Mouse (Mus musculus) urinary bladder, postnatal 10 days (tissue): Measurements from ENCODE around the gene Hlcs.

ENCODE experiments used
- DNase-seq: peaks from one replicate; pipeline ENCODE4 v3.0.0; 2022; ENCODE audit warnings: low spot score

Gene Hlcs

GRCm38 (mm10) chr16:94094251-94095108 is 218.9 kb downstream of the Hlcs start:
- no peak for DNase-seq

GRCm38 (mm10) chr16:94093151-94093863 is 220.1 kb downstream of the Hlcs start:
- no peak for DNase-seq

DNA sequence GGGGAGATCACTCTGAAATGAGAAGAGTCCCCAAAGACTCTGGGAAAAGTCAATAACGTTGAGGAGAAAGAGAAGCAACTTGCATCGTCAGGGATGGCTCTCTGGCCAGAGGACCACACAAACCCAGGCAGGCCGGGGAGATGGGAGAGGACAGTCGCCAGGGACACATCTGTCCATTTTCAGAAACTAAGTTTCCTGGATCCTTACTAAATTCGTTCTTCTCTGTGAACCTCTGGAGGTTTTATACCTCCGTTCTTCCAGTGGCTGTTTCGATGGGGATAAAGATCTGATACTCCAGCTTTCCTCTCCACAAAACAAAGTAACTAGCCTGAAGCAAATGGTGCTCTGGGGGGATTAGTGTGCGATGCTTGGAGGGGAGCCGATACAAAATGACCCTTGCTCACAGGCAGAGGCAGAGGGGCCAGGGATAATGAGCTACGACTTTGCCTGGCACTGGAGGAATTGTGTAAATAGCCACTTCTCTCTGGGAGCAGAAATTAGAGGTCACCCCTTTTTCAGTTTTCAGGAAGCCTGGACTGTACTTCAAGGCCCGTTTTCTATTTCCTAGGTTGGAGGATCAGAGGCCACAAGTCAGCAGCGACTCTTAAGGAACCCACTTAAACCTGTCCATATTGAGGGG is 220.7 kb downstream of the Hlcs start:
- no peak for DNase-seq

DNA sequence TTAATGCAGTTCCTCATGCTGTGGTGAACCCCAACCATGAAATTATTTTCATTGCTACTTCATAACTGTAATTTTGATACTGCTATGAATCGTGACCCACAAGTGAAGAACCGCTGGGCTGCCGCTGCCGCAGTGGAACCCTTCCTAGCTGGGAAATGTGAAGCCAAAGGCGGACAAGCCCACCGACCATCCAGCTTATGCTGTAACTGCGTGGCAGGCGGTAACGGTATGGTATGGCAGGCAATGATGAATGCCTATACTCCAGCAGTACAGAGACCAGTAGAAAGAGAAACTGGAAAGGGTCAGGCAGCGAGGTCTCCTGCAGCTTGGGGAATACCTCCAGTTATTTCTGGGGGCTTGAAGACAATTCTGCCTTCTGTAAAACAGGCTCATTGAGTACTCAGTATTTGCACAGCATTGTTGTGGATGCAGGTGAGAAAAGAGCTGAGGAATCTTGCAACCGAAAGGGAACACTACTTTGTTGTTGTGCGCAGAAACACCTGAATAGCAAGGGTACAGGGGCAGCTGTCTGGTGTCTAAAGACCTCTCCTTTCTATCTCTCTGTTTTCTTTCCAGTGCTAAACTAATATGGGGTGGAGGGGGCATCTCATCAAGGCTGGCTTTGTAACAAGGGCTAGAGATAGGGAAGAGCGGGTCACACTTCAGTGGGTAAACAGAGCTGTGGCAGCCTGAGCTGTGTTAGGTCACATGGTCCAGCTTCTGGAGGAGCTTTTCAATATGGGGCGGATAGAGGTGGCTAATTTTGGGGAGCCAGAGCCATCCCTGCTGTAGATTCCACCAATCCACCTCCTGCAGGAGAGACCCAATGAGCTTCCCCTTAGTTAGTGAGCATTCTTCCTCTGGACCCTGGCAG is 224.3 kb downstream of the Hlcs start:
- DNase-seq, result no peak

GRCm38 (mm10) chr16:94088226-94088748 is 225.1 kb downstream of the Hlcs start:
- no peak for DNase-seq

GRCm38 (mm10) chr16:94087570-94088225 is 225.7 kb downstream of the Hlcs start:
- DNase-seq, result no peak

DNA sequence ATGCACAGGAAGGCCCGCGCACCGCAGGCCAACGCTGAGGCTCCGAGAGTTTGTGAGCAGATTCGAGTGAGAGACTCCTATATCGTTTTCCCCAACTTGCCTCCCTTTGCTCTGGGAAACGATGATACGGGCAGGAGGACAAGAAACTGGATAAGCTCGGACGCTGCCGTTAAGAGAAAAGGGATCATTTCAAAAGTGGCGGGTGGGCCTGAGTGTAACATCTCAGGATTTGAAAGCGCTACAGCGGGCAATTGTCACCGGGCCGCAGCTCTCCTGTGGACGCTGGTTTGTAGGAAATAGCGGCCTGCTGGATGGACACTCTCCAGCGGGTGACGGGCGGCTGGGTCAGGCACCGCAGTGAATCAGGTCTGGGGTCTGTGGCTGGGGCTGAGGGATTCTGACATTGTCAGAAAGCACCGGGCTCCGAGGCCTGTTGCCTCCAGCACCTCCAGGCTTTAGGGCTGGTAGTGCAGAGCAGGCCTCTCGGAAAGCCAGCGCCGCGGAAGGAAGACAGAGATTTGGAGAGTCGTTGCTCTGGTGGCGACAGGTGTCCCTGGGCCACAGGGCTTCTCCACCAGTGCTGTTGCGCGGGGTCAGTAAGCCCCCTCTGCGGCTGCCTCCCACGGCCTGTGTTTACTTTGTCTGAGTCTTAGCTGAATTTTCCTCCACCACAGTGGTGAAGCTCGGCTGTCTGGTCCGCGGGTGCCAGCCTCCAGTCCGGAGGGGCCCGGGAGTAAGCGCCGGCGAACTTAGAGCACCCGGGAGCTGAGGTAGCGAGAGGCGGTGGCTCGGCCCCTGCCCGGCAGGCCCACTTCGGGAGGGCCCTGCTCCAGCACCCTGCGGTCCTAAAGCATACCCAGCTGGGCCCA is 226.4 kb downstream of the Hlcs start:
- DNase-seq, result no peak

- no peak for DNase-seq
These were observed 227.6 kb downstream of the Hlcs start for GRCm38 (mm10) chr16:94085603-94086285.

DNA sequence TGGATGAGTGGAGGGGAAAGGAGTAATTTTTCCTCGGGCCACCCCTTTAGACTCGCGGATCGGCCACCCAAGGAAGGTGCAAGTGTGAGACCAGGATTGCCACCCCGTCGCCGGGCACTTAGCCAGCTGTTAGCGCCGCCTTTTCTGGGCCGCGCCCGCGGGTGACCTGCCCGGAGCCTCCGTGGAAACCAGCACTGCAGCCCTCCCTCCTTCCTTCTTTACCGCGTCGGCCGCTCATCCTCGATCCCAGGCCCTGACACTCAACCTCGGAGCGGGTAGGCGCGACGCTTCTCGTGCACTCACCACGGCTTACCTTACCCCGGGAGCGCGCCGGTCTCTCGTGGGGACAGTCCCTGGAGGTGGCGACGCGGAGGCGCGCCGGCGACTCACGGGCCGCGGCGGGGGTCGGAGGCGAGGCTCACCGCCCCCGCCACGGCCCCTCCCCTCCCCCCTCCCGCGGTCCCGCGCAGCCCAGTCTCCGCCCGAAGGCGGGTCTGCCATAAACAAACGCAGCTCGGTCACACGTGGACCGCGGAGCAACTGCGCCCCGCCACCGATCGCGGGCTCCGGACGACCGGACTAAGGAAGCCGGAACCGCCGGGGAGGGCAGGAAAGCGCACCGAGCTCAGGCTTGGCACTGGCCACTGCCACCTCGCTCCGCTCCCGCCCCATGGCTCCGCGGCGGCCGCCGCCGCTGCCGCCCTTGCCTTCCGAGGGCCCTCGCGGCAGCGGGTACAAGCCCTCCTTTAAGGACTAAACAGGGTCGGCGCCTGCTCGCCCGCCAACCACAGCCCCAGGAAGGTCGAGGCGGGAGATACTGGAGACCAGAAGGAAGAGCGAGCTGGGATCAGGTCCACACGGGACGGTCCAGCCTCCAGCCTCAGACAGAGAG is 228.4 kb downstream of the Hlcs start, which contains the start of gene Sim2:
Gene Sim2 (plus strand): TSS at position 221 of the 892 bp plus-strand sequence.
- DNase-seq, result no peak

DNA sequence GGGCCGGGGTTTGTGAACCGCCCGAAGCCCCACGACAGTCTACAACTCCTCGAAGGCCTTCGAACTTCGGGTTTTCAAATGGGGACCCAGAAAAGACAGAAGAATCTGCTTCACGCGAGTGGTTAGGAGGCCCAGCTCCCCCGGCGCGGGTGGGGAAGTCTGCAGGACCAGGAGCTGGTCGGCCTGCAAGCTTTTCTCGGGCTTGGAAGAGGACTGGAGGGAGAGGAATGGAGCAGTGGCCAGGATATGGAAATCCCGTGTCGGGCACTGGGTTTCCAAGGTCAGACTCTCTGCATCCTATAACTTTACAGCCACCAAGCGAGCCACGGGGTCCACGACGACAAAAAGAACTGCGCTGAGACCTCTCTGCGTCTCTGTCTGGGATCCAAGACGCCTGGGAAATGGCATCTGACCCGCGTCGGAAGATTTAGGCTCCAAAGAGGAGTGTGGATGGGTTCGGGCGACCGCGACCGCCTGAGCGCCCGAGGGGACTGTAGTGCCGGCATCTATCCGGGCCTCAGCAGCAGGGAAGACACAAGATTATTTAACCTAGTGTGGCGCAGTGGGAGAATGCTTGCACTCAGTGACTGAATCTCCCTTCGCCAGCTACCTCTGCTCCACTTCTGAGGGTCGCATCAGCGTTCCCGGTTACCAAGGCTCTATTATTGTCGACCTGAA is 229.4 kb downstream of the Hlcs start:
- DNase-seq, result no peak

DNA sequence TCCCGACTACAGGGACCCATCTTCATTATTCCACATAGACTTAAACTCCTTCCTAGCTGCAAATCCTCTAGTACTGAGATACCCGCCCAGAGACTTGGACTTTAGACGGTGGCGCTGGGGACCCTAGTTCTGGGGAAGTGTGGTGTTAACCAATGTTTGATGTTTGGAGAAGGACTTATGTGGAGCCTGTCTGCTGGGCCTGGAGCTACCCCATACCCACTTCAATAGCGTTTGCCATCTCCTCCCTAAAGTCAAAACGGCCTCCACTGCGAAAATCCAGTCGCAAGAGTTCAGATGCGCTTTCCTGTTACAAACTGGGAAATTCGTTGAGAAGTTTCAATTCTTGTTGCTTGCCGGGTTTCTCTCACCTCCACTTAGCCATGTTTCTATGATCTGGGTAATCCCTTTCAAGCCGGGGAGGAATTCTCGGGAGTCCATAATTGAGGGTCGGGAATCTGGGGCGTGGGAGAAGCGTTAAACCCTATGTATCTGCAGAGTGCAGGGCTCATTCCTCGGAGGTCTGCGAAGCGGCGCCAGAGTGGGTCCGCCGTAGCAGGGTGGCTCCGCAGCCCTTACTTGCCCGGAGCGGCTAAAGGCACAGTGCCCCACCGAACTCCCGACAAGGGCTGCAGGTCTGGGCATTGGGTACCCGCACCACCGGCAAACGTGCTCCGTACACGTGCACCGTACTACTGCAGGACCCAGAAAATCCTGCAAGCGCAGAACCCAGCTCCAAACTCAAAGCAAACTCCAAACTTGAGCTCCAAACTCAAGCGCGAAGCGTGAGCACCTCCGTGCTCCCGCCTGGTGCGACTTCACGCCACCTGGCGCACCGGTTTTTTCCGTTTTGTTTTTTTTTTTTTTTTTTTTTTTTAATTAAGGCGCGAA is 230.2 kb downstream of the Hlcs start:
- DNase-seq, result no peak

- no peak for DNase-seq
These were observed 231.2 kb downstream of the Hlcs start for GRCm38 (mm10) chr16:94081996-94082708.

DNA sequence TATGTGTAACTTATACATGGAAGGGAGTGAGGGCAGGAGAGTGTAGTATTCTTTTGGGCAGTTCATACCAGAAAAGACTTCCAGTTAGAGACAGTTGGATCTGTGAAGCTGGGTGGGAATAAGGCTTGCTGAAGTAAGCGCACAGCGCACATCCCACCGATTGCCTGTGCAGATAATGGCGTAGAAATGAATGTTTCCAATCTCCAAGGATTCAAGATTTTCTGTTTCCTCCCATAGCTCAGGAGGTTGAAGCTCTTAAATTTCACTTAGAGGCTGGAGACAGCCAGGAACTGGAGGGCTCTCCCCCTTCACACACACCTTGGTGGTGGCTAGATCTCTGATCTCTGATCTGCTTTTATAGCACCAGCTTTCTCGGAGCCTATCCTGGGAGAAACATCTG is 231.8 kb downstream of the Hlcs start:
- DNase-seq, result no peak

DNA sequence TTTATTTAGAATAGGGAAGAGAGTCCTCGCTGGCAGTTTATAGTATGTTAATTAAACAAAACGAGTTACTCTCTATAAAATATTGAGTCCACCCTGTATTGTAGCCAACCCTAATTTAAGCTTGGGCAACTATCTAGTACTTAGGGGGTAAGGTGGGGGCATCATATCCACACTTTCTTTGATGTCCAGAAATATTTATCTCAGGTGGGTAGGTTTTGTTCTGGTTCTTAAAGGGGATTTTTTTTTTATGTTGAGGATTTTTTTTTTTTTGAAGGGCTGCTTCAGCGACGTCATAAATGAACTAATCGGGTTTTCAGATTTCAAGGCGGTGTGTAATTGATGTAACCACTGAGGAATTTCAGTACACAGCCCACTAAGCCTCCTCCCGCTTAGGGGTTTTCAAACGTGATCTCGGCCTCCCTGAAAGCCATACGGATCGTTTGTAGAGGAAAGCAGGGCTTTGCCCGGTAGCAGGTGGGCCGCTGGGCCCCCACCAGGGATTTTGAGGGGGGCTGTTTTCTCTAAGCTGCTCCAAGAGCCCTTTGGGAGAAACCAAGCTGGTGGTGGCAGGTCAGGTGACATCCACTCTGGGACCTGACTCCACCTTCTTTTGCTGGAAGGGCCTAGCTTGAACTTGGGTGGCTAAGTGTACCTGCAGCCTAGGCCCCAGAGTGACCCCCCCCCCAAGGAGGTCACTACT is 233.4 kb downstream of the Hlcs start:
- no peak for DNase-seq

GRCm38 (mm10) chr16:94079075-94079855 is 234.1 kb downstream of the Hlcs start:
- DNase-seq, result no peak
